Mouse (Mus musculus): ENCODE measurements at regions not wholly inside any gene's neighbourhood (a gene's known extent, or its start where the extent isn't known, plus 50 kb on each side); places are given as distances from the start of the nearest gene placed in this dataset.

DNA sequence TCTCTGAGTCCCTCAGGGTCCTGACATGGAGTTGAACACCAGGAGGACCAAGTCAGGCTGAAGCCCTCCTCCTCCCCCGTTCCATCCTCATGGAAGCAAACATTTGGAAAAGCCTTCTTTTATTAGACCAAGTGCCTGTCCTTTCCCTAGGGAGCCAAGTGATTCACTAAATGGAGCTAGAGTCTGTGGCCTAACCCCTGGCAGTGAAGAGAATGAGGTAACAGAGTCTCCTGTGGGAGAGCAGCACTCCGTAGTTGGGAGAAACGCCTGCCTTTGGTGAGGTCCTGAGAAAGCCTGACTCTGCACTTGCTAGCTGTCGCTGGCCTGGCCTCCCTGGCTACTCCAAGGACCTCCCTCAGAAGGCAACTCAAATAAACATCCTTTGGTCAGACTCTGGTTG, 104.2 kb downstream of the Tle3 start:
- no peak for ATAC-seq (ENCODE audit: low read depth)

DNA sequence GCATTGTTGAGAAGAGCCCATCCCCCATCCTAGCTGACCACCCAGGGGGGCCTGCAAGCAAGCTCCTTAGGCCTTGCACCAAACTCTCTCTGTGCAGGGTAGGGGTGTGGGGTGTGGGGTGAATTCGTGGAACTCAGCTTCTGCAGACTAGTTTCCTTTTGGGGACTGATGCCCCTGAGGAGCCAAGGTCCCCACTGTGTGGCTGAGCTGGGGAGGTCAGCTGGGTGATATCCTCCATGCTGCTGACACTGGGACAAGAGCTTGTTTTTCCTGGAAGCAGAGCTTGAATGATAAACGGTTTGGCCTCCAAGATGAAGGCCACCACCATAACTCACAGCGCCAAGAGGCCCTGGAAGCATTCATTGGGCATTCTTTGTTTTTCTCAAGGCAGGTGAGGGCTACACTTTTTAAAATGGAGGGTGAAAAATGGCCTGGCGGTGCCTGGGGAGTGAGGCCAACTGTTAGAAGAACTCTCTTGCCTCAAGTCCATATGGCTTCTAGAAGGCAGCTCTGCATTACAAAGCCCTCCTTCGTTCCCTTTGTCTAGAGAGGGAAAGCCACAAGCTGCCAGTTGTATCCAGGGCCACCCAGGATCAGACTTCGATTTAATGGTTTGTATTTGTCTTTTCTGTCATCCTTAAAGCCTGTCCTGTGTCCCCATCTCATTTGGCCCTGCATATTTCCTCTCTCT, 98.8 kb downstream of the Tle3 start:
- 57% methylated on average over 6 of the region's 6 CpGs for WGBS

More for the DNA sequence above, 104.2 kb downstream of the Tle3 start:
- no peaks in the 10 kb centered on the region for H3K36me3 ChIP-seq (ENCODE audit: control insufficient read depth, insufficient read depth, low read length)
- no peak overlapping the region for H3K4me2 ChIP-seq (ENCODE audit: low read depth, low read length)
- H3K27me3 ChIP-seq (ENCODE audit: control insufficient read depth, insufficient read depth, low read depth, low read length) = no peaks in the 10 kb centered on the region; the same call in 1 of the 2 replicates
- no peak overlapping the region for H3K4me3 ChIP-seq (ENCODE audit: low read length)
- 28% methylated on average over 4 of the region's 4 CpGs for WGBS
- no peak overlapping the region for H3K27ac ChIP-seq (ENCODE audit: low read length)
- no peaks in the 10 kb centered on the region for H3K4me1 ChIP-seq (replicated peaks; ENCODE audit: control insufficient read depth, insufficient read depth, low read length)
- no peak overlapping the region for H3K9ac ChIP-seq (ENCODE audit: low read length)
- no peaks in the 10 kb centered on the region for H3K9me3 ChIP-seq (ENCODE audit: control insufficient read depth, low read length)

DNA sequence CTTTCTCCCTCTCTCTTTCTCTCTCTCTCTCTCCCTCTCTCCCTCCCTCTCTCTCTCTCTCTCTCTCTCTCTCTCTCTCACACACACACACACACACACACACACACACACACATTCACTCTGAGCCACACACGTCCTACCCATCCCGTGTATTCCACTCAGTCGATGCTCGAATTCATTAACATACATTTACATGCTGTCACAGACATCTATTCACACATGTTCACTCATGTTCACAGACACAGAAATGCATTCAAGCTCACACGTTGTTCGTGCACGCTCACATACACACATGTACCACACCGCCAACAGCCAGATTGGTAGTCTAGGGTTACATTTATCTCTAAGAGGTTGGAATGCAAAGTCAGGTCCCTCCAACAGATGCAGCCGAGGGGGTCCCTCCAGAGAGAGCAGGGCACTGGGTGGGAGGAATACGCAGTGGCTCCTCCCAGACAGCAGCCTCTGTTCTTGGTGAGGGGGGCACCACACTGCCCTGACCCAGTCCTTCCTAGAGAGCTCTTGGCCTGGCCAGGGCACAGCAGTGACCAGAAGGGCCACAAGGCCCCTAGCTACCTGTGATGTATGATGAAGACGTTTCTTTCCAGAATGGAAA, 96.8 kb downstream of the Tle3 start:
- Histone ChIP-seq H3K4me3 (ENCODE audit: low read length) (no peak overlapping the region), H3K27ac (ENCODE audit: low read length) (no peak overlapping the region), H3K36me3 (ENCODE audit: control insufficient read depth, insufficient read depth, low read length) (no peaks in the 10 kb centered on the region), H3K27me3 (ENCODE audit: control insufficient read depth, insufficient read depth, low read depth, low read length) (no peaks in the 10 kb centered on the region; the same call in 1 of the 2 replicates), H3K9ac (ENCODE audit: low read length) (no peak overlapping the region), H3K9me3 (ENCODE audit: control insufficient read depth, low read length) (peaks cover 6% of the 10 kb centered on the region; the same call in 1 of the 2 replicates), H3K4me1 (replicated peaks; ENCODE audit: control insufficient read depth, insufficient read depth, low read length) (no peaks in the 10 kb centered on the region), H3K4me2 (ENCODE audit: low read depth, low read length) (no peak overlapping the region)
- 53% methylated on average over 11 of the region's 11 CpGs for WGBS
- no peak for ATAC-seq (ENCODE audit: low read depth)

More for the DNA sequence above, 98.8 kb downstream of the Tle3 start:
- Histone ChIP-seq H3K27me3 (ENCODE audit: control insufficient read depth, insufficient read depth, low read depth, low read length) (no peaks in the 10 kb centered on the region; the same call in 1 of the 2 replicates), H3K4me3 (ENCODE audit: low read length) (no peak overlapping the region), H3K9ac (ENCODE audit: low read length) (no peak overlapping the region), H3K27ac (ENCODE audit: low read length) (no peak overlapping the region), H3K36me3 (ENCODE audit: control insufficient read depth, insufficient read depth, low read length) (no peaks in the 10 kb centered on the region), H3K4me1 (replicated peaks; ENCODE audit: control insufficient read depth, insufficient read depth, low read length) (no peaks in the 10 kb centered on the region), H3K4me2 (ENCODE audit: low read depth, low read length) (no peak overlapping the region), H3K9me3 (ENCODE audit: control insufficient read depth, low read length) (no peaks in the 10 kb centered on the region)
- ATAC-seq (ENCODE audit: low read depth) = no peak

DNA sequence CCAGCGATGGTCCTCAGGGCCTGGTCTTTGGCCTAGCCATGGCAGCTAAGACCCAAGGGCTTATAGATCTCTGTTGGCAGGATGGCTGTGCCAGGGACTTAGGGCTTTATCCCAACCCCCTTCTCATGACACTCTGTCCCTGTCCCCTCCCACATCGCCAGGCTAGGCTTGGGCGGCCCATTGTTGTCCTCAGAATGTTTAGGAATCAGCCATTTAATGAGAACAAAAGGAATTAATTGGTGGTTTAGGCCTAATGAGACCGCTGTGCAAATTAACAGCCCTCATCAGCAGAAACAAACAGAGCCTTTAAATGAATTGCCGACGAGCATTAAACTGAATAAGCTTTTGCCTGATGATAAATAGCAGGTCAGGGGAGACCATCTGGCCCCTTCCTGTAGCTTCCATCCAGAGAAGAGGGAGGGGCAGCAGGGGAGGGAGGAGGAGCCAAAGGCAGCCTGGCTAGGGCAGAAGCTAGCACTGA, 96.2 kb downstream of the Tle3 start:
- Histone ChIP-seq H3K9ac (ENCODE audit: low read length) (no peak overlapping the region), H3K4me1 (replicated peaks; ENCODE audit: control insufficient read depth, insufficient read depth, low read length) (no peaks in the 10 kb centered on the region), H3K4me3 (ENCODE audit: low read length) (no peak overlapping the region), H3K27me3 (ENCODE audit: control insufficient read depth, insufficient read depth, low read depth, low read length) (no peaks in the 10 kb centered on the region; the same call in 1 of the 2 replicates), H3K27ac (ENCODE audit: low read length) (no peak overlapping the region), H3K4me2 (ENCODE audit: low read depth, low read length) (no peak overlapping the region), H3K36me3 (ENCODE audit: control insufficient read depth, insufficient read depth, low read length) (no peaks in the 10 kb centered on the region), H3K9me3 (ENCODE audit: control insufficient read depth, low read length) (peaks cover 6% of the 10 kb centered on the region; the same call in 1 of the 2 replicates)
- ATAC-seq (ENCODE audit: low read depth) = no peak
- WGBS = 30% methylated on average over 6 of the region's 6 CpGs

Measured in lung, embryonic 16.5 days (tissue).